Mouse (Mus musculus) heart, postnatal 4 days (tissue): ENCODE measurements around the gene Zfhx3. TPM values are rescaled to one million over a fixed set of nuclear protein-coding genes. Genes with fewer than 3 reads are reported as not detected.

Experiments used
- DNase-seq: peaks from one replicate; pipeline ENCODE4 v3.0.0; 2021
- total RNA-seq, 2 experiments: library from RNA; stranded (reverse); gene quantifications; 2 replicates each; pipeline ENCODE4 v1.2.3; 2021

Zfhx3 gene
- total RNA-seq, 2 experiments from 2014 or later, result 9.7 to 11.5 TPM

DNA sequence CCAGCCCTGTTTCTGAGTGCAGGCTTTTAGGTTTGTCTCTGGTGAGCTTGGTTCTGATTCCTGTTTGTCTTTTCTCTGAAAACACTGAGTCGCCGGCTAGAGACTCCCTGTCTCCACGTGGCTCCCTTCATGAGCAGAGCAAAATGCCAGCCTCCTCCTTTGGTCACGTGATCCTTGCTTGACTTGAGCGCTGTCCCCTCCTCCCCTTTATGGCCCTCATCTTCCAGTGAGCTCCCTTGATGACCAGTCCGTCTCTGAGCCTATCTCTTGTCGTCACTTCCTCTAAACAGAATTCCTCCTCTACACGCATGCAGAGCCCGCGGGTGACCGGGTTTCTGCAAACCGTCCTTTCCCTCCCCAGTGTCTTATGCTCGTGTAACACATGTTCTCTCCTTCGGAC is 958.8 kb downstream of the Zfhx3 start:
- DNase-seq, result no peak

DNA sequence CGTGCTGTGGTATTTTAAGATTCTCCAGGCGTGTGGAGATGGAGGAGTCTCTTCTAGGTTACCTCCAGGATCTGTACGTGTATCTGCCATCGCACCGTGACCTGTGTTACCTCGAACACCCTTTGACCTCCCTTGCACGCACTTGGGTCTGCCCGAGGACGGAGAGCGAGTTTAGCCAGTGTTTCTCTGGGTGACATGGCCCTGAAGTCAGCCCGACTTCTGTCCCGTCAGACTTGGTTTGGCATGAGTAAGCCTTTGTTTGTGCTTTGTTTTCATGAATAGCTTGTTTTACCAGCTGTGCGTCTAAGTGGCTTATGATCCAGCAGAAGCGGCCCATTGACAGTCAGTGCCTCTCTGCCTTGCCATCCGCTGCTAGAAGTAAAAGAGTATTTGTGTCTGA is 961.1 kb downstream of the Zfhx3 start:
- DNase-seq, result no peak

DNA sequence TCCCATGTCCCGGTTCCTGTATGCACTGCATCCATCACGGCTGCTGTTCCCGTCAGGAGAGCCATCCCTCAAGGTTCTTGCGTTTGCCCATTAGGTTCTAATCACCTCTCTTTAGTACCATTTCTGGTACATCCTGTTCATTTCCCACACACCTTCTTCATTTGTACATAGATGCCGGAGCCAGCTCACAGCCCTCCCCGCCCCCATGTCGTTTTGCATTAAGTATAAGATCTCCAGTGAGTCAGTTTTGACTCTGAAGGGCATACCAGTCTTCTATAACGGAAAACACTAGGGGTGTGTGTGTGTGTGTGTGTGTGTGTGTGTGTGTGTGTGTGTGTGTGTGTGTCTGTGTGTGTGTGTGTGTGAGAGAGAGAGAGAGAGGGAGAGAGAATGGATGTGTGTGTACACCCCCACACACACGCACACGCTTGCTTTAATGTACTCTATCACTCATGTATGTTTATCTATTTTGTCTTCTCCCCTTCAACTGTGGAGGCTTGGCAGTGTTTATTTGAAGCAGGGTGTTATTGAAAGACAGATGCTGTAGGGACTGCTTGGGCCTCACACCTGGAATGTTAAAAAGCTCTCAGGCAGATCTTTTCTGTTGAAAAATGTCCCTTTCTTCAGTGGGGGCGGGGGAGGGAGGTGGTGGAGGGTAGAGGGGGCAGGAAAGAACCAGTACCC is 962.0 kb downstream of the Zfhx3 start:
- no peak for DNase-seq

DNA sequence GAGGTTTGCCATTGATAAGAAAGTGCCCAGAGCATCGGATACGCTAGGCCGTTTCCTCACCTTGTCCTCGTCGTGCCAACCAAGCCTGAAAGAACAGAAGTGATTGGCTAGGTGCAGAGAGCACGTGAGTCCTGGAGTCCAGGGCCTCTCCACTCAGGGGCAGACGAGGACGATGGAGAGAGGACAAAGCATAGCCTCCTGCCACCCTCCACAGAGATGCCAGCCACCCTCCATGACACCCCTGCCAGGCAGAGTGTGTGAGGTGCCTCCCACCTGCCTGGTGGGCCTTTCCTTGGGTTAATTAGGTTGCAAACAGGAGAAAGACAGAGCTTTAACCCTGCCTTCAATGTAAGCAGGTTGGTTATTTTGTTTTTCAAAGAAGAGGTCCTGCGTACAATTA is 965.6 kb downstream of the Zfhx3 start:
- DNase-seq, result no peak

DNA sequence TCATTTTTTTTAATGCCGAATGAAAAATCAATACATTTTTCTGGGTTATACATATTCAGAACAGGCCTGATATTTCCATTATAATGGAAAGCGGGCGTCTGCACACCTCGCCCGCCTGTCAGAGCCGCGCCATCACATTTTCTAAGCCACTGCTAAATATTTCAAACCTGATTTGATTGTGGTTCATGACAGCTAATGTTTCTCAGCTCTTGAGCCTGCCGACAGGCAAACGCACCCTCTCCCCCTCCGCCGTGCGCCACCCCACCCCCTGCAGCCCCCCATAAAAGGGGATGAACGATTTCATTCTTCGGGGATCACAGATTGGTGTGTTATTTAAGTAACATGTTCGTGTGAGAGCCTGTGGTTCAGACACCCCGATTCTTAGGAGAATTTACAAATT is 966.1 kb downstream of the Zfhx3 start:
- DNase-seq, result no peak

DNA sequence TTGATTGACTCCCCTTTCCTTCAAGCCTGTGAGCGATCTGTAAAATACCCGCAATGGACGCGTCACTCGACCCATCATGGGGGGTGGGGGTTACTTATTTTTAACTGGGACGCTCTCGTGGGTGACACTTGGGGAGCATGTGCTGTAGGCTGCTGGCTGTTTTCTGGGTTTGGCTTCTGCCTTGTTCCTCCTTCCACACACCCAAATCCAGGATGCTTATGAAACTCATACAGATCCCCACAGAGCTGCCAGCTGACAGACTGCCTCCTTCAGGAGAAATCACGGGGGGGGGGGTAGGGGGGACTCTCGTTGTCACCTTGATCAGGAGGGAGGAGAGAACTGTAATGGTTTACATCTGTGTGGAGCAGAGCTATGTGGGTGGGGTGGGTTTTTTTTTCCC is 966.6 kb downstream of the Zfhx3 start:
- no peak for DNase-seq

DNA sequence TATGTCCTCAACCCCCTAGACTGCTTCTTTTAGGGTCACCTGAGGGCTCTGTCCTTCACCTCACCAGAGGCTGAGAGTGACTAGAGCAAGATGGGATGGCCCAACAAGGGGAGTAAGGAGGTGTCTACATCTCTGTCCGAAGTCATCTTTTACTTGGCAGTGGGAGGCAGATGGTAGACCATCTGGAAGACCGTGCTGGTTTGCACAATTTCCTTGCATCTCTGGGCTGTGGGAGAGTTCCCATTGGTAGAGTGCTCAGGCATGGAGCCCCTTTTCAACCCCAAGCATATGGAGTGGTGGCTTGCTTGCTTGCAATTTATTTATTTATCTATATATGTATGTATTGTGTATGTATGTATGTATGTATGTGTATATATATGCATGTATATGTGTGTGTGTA is 967.0 kb downstream of the Zfhx3 start:
- DNase-seq, result no peak

DNA sequence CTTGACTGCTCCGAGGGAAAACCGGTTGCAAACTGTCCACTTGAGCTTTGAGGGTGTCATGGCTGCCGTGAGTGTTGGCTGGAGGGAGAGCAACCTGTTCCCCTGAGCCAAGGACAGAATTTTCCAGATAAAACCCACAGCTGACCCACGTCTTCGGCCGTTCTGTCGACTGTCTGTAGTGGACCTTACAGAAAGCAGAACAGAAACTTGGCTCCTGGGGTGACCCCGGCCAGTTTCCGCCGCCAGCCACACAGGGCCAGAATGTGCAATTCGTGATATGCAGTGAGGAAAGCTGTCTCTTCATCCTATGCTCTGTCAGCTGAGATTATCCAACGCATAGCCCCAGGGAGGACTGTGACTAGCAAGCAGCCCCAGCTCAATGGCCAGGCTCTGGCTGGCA is 968.4 kb downstream of the Zfhx3 start:
- DNase-seq, result peak; percentile 59

DNA sequence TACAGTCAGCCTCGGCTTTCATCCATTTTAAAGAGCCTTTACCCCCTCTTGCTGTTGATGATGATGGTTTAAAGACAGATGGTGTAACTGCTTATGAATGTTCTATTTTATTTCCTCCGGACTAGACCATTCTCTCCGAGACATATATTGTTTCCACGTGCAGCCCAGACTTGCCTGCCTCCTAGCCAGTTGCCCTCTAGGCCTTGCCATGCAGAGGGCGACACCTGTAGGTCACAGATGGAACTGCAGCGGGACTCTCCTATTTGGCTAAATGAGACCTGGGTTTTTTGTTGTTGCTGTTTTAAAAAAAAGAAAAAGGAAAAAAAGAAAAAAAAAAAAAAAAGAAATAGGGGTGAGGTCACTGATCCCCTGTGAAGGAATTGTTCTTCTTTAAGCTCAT is 969.1 kb downstream of the Zfhx3 start:
- DNase-seq, result peak; percentile 94

DNA sequence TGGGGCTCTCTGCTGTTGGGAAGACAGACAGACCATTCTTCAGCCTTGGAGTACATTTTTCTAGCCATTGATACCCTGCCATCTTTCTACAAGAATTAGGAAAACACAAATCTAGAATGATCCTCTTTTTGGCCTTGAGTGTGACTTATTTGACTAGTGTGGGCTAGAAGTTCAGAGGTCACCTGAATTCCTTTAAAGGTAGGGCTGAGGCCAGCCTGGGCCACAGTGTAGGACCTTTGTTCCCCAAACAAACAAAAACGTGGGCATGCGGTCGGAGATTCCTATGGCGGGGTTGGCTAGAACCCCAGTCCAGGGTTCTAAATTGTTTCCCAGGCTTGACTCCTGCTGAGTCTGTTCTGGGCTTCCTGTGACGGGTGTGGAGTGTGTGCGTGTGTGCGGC is 970.6 kb downstream of the Zfhx3 start:
- DNase-seq, result no peak

DNA sequence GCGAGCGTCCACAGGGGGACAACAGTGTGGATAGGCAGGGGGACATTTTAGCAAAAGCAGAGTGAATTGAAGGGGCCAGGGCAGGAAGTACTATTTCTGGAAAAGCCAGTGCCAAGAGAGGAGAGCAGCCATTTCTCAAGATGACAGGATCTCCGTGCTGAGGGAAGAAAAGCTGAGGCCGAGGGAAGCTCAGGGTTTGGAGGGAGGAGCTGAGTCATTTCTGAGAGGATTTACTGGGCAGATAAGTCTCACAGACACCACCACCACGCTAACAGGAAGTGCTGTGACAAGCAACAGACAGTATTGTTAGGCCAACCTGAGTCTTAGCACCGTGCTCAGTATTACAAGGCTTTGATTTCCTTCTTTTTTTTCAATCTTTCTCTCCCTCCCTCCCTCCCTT is 973.0 kb downstream of the Zfhx3 start:
- no peak for DNase-seq

DNA sequence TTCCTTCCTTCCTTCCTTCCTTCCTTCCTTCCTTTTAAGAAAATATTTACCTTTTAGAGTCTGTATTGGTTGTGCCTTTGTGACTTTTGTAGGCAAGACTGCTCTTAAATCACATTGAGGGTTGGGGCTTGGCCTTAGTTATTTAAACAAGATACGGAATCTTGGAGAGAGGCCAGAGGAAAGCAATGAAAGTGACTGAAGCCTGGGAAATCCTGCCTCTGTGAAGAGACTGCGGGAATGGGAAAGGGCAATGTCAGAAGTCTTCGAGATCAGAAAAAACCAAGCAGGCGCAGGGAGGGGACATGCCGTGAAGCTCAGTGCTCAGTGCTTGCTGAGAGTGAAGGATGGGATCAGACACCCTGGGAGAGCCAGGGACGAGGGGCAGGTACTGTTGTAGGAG is 973.4 kb downstream of the Zfhx3 start:
- no peak for DNase-seq

DNA sequence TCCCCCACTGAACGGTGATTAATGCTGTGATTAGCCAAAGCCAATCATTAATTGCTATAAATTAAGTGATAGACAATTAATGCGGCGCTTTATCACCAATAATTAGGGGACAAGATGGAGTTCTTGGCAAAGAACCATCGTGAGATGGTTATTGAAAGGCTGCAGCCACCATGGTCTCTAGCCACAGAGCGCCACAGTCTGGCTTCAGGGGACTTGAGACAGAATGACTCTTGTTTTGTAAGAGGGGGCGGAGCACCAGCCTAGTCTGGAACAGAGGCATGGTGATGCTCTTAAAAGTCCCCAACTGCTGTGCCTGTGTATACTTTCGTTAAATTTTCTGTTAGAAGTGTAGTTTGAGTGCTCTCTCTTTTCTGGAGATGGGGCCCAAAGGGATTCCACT is 977.7 kb downstream of the Zfhx3 start:
- no peak for DNase-seq

DNA sequence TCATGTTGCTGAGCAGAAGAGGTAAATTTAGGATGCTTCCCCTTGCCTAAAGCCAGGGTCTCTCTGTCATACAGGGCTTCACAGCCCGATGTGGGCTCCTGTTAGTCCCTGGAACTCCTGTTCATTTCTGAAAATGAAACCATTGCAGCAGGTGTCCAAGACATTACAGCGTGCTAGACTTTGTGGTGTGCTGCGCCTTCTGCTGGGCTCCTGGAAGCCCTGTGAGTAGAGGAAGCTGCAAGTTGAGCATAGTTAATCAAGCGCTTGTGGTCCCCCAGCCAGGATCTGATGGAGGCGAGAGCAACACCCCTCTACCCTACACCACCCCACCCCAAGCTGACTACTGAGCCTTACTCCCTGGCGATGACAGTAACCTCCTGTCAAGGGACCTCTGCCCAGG is 980.7 kb downstream of the Zfhx3 start:
- no peak for DNase-seq

DNA sequence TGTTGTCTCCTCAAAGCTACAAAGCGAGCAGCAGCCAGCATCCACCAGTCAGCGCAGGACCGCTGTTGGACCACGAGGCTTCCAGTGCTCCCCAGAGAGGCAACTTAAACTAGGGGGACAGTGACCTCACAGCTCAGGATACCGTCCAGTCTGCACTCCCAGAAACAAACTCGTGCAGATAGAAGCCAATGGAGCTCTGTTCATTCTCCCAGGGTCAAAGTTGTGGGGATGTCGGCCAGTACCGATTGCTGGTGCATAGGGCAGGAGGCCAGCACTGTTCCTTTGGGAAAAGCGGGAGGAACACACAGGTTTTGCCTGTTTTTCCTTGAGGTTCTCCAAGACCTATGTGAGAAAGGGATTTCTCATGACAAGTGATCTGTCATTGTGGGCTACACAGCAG is 982.1 kb downstream of the Zfhx3 start:
- no peak for DNase-seq

DNA sequence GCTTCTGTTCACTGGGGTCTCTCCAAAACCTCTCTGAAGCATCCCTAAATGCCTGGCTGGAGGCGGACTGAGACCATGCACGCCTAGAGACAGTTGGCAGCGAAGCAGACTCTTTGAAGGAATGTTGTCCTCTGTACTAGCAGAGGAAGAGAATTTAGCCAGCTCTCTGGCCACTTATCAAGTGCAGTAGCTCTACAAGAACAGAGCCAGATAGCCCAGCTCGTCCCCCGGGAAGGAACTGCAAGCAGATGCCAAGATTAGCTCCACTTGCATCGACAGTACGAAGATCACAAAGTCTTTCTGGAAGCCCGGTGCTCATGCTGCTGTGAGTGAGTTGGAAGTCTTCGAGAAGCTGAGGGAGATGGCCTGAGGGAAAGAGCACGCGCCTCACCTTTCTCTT is 983.7 kb downstream of the Zfhx3 start:
- peak; percentile 63 for DNase-seq

DNA sequence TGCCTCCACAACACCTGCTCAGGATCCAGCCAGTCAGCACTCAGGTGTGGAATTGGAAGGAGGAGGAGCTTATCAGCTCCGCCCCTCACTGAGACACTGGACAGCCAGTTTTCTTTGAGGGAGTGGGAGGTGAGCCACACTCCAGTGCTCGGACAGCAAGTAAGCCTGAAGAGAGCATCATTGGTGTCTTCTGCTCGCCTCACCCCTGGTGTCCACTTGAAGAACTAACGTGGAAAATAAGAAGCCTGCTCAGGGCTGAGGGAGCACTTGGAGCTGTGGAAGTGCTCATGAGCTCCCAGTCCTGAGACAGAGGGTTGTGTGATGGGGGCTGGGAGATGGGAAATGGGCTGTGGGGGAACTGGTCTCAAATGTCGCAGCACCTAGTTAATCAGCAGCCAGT is 988.2 kb downstream of the Zfhx3 start:
- DNase-seq, result no peak

DNA sequence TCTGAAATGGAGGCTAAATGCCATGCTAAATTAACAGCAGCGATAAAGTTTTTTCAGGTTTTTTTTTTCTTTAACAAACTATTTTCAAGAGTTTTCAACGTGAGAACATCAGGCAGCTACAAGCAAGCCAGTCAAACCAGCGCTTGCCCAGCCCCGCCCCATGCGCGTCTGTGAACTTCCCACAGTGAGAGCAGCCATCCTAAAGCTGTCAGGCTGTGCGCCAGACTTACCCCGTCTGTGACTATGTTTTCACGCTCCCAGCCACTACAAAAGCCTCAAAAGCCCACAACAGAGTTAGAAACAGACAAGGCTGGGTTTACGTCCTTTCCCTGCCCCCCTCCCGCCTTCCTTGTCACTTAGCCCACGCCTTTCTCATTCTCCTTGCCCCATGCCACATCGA is 989.4 kb downstream of the Zfhx3 start:
- peak; percentile 33 for DNase-seq

DNA sequence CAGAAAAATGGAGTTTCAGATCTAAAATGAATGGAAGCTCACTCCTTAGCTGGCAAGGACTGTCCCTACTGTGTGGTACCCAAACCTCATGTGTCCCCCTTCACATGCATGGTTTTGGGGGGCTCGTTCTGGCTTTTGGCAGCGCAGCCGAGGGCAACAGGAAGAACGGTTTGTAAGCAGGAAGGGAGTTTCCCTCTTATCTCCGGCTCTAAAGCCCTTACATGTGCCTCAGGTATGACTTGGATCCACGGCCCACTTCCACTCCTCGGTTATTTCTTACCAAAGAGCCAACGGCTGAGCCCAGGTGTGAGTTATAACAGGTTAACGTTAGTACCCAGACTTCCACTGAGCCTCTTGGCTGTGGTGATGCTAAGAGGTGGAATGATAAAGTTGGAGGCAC is 990.3 kb downstream of the Zfhx3 start:
- DNase-seq, result no peak

DNA sequence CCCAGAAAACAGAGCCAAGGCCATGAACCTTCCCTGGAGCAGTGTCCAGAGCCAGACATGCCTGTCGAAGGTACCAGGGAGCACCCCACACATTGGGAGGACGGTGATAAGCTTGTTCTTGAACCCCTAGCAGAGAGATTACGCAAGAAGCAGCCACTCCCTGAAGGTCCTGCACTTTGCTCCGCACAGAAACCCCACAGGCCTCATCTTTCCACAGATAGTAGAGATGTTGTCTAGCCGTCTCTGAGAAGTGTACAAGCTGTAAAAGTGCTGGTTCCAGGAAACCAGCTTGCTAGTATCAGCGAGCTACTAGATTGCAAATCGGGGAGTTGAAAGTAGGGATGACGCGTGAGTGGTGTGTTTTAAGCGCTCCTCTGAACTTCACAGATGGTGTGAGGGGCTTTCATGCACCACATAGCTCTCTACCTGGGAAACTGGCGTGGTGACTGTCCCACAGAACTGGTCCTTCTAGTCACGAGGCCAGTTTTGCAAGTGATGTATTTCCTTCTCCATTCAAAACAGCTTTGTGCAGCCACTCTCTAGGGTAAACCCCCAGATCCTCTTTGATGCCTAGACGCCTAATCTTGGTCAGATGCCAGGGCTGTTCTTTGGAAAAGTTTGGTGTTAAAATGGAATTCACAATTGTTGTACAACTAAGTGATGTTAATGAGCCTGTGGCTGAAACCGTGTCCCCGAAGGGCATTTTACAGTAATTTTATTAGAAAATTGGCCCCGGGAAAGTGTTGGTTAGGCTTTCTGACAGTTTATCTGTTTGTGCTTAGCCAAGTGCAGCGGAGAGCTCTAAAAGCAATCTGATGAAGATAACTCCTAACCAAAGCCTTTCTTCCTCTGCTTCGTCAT is 993.6 kb downstream of the Zfhx3 start:
- no peak for DNase-seq

DNA sequence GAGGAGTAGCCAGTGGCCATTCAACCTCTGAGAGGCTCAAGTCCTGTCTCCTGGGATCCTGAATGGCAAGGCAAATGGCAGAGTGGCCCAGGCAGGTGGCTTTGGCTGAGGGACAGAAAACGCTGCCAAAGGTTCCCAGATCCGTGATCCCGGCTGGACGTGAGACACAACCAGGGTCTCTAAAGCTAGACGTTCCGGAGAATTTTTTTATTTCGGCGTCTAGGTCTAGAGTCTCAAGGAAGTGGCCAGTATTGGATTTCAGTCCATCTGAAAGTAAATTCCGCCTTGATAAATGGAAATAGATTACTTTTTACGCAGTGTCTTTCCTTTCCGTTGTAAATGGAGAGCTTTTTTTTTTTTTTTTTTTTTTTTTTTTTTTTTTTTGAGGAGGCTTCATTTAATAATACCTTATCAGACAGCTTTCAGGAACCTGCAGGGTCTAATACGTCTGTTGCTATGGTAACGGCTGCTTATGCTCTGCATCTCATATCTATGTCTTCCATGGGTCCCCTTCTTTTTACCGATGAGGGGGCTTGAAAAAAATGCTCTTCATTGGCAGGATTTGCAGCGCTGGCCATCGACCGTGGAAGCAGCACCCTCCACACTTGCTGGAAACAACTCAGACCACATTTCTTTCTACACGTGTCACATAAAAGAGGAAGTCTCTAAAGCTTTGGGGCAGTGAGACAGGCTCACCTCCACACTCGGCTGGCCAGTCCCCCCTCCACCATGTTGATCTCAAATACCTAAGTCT is 994.4 kb downstream of the Zfhx3 start:
- DNase-seq, result no peak

DNA sequence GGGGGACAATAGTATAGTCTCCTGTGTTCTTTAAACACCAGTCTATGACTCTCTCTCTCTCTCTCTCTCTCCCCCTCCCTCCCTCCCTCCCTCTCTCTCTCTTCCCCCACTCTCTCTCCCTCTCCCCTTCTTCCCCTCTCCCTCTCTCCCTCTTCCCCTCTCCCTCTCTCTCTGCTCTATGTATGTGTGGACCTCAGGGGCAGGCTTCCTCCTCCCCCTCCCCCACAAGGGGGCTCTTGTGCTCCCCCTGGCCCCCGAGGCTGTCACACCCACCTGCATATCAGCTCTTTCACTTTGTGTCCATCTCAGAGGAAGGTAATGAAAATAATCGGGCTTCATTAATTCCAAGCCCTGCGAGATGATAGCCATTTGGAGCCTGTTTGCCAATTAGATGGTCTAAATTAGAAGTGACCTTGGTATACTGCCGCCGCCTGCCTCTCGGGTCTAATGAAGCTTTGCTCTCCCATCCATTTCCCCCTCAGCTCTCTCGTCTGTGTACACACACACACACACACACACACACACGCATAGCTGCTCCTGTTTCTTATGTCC is 995.5 kb downstream of the Zfhx3 start:
- no peak for DNase-seq

DNA sequence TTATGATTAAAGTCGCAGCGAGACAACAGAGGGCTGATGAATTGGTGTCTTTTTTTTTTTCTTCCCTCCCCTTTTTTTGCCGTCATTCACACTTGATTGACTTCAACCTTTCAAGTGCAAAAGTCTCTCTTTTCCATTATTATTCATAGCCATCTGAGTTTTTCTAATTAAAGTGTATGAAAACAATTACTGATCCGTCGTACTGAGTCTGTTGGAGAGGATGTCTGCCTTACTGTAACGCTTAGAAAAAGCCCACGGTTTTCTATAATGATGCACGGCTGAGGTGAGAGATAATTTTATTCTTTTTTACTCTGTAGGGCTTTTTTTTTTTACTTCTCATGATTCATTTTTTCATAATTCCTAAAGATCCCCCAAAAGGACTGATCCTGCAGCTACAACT is 1000.2 kb downstream of the Zfhx3 start:
- DNase-seq, result no peak
